Mouse (Mus musculus) cerebellum, adult 11-12 months (tissue): ENCODE measurements around the gene Vmn2r7.
A peak's percentile ranks its signal among the peaks of the same experiment; 100 is the strongest.
"Not testable (repeated sequence)": the region's sequence is repeated elsewhere in the genome, so short reads cannot be mapped to it uniquely, and the experiment has no call there.

Experiments
- DNase-seq: peaks from one replicate; pipeline ENCODE4 v3.0.0; 2022

Vmn2r7 gene

DNA sequence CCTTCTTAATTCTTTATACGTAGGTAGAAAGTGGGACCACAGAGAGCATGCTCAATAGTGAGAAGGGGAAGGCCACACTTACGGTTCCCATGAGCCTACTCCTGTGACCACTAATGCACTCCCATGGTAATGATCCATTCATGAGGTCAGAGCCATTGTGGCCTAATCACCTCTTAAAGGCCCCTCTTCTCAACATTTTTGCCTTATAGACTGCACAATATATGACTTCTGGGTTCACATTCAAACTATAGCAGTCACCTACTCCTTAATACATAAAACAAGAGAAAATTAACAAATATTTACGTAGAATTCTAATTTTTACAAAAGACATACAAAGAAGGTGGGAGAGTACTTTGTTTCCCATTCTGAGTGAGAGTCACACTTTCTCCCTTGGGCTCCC is at the start of gene Vmn2r7:
Gene Vmn2r7, minus strand, starts transcription at position 101 of the 400 bp plus-strand sequence.
- not testable (repeated sequence) for DNase-seq

- DNase-seq = no peak
Measured at GRCm38 (mm10) chr3:64889725-64890124, 45.2 kb upstream of the Vmn2r7 start.

GRCm38 (mm10) chr3:64878199-64878977 is 33.8 kb upstream of the Vmn2r7 start:
- DNase-seq = no peak

- DNase-seq = no peak
Measured at GRCm38 (mm10) chr3:64876669-64877068, 32.1 kb upstream of the Vmn2r7 start.

DNA sequence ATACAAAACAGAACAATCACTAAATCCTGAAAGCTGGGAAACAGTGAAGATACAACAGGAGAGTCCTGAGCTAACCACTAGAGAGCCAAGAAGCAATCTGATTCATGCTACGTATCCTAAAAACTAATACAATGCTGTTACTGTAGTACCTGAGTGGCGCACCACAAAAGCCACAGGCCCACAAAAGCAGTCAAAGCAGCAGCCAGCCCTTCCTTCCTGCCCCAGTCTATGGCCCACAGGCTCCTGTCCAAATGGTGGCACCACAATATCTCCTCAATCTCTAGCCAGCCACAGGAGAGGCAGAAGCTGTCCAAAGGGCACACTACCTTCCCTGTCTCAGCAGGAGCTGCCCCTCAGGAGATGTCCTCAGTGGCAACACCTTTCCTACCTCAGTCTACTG is 1.7 kb downstream of the Vmn2r7 start:
- DNase-seq = no peak

DNA sequence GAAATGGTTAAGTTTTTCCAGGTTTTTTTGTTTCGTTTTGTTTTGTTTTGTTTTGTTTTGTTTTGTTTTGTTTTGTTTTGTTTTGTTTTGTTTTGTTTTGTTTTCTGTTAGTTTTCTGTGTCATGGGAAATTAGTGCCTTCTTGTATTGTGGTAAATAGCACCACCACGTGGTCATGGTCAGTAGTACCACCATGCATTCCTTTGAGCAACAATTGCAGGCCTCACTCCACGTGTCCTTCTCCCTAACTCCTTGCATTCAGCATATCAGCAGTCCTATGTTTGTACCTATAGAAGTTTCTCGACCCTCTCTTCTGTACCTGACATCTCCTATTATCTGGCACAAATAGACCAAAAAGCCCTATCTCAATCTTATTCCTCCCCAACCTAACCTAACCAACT is 2.3 kb downstream of the Vmn2r7 start:
- DNase-seq = no peak

DNA sequence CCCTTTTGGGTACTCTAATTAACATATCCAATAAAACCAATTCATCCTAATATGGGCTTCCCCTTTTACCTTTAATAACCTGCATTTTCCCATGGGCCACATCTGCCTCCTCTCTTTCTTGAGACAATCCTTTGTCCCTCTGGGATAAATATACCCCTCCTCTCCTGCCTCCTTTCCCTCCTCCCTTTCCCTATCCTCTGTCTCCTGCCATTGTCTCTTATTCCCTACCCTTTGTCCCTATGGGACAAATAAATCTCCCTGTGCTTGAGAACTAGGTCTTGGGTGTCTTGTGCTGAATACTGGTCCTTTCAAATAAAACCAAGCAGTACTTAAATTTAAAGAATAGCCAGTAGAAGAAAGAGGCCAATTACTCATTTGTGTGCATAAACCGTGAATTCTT is 13.4 kb downstream of the Vmn2r7 start:
- no peak for DNase-seq

DNA sequence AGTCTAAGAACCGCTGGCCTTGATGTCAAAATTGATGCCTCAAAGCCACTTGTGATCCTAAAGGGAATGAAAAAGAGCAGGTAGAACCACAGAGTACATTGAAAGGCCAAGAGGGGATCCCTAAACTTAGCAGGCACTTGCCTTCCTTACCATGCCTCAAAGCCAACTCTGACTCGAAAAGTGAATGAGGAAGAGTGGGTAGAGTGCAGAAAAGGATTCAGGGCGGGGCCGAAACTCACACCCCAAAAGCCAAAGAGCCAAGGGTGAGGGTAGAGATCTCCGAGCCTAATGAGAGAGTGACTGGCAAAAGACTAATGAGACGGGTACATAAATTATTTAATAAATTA is 53.3 kb downstream of the Vmn2r7 start:
- no peak for DNase-seq

- DNase-seq = peak; percentile 24
Measured at GRCm38 (mm10) chr3:64790509-64791244, 53.9 kb downstream of the Vmn2r7 start.

DNA sequence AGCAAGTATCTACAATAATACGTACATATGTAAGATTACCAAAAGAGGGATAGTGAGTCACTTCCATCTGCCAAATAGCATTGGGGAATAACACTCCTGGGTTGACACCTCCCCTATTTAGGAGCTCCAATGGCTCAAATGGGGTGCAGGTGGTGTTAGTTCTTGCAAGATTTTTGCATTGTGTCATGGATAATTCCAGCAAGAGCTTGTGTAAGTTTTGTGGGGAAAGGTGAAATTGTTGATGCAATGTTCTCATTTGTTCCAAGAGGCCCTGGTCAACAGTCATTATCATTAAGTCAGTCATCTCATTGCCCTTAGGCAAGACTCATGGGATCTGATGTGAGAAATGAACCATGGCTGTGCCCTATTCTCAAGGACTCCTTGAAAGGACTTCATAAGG is 61.7 kb downstream of the Vmn2r7 start:
- DNase-seq = no peak

DNA sequence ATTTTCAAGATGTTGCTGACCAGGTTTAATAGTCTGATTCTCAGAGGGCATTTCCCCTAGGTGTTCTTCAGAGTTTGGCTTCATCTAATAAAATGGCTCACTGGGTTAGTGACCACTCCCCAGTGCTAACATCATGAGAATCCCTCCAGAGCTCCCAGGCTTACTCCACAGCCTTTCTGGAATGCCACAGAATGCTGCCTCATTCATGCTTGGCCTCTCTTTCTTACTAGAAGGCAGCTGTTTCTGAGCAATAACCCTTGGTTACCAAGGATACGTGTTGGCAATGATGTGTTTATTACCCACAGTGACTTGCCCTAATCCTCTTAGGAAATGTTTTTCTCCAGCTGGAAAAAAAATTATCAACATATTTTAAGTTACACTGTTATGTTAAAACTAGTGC is 72.4 kb downstream of the Vmn2r7 start:
- DNase-seq = no peak

DNA sequence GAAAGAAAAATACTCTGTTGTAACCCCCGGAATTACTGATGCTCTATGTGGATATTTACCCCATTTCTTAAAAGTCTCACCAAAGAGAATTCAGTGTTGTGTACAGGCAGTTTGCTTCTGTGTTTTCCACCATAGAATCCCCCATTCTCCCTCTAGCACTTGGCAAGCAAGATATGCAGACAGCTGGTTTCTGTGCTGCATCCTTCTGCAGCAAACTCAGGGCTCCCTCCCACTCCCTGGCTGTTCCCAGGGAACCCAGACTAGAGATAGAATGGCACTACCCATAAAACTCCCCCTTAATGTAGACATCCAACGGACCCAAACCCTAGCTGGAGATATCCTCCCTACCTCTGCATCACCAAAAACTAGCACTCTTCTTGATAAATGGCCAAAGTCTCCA is 88.4 kb downstream of the Vmn2r7 start:
- no peak for DNase-seq

DNA sequence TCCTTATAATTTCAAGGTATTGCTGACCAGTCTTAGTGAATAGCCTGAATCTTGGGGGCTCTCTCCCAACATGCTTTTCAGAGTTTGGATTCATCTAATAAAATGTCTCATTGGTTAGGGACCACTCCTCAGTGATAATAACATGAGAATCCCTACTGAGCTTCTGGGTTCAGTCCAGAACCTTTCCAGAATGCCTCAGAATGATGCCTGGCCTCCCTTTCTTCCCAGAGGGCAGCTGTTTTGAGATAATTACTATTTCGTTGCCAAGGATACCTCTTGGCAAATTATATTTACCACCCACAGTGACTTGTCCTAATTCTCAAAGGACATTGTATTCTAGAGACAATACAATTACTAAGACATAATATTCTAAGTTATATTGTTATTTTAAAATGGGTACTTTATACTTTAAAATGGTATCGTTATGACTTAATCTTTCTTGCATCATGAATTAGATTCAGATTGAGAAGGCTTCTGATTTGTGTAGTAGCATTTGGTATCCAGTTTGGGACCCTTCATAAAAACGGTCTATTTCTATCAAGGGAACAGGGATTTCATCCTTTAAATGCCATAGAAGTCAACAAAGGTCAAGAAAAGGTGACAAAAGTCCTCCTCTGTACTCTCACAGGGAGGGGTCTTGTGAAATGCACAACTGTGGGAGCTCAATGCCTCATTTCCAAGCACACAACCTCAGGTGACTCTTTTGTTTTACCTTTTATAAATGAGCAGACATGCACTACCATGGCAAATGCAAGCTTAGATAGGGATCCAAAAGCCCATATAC is 117.2 kb downstream of the Vmn2r7 start:
- peak; percentile 14 for DNase-seq

GRCm38 (mm10) chr3:64725736-64726135 is 118.8 kb downstream of the Vmn2r7 start:
- not testable (repeated sequence) for DNase-seq

GRCm38 (mm10) chr3:64676069-64676468 is 168.5 kb downstream of the Vmn2r7 start:
- DNase-seq = not testable (repeated sequence)
